Mouse (Mus musculus) forebrain, embryonic 12.5 days (tissue): ENCODE data around the gene Rps6ka2. TPM values are rescaled to one million over a fixed set of nuclear protein-coding genes. Genes with fewer than 3 reads are reported as not detected.

ENCODE experiments used
- ATAC-seq: fragments of 200-750 bp; cut with Nextera tagmentation; 2 replicates; pipeline ENCODE4 v1.8.0; 2017; ENCODE audit warnings: moderate TSS enrichment; ENCODE audit not compliant: low FRiP score
- H3K27ac ChIP-seq: fragments of 300-500 bp; sonication (generic); 2 replicates; pipeline ENCODE4 v1.5.1; 2016; ENCODE audit warnings: mild to moderate bottlenecking
- H3K27me3 ChIP-seq: fragments of 300-500 bp; sonication (generic); 2 replicates; pipeline ENCODE4 v1.6.1; 2016; ENCODE audit warnings: mild to moderate bottlenecking
- H3K36me3 ChIP-seq: fragments of 300-500 bp; sonication (generic); replicated peaks from 2 replicates; pipeline ENCODE4 v1.6.1; 2016; ENCODE audit warnings: mild to moderate bottlenecking
- H3K4me1 ChIP-seq: fragments of 300-500 bp; sonication (generic); 2 replicates; pipeline ENCODE4 v1.6.1; 2016
- H3K4me2 ChIP-seq: fragments of 300-500 bp; sonication (generic); 2 replicates; pipeline ENCODE4 v1.6.1; 2016; ENCODE audit warnings: mild to moderate bottlenecking, moderate library complexity
- H3K4me3 ChIP-seq: fragments of 300-500 bp; sonication (generic); replicated peaks from 2 replicates; pipeline ENCODE4 v1.5.1; 2016; ENCODE audit warnings: mild to moderate bottlenecking
- H3K9ac ChIP-seq: fragments of 300-500 bp; sonication (generic); 2 replicates; pipeline ENCODE4 v1.6.1; 2016; ENCODE audit warnings: mild to moderate bottlenecking
- H3K9me3 ChIP-seq: fragments of 300-500 bp; sonication (generic); 2 replicates; pipeline ENCODE4 v1.6.1; 2016
- WGBS: fragments of 180-500 bp; shearing (Covaris S2); methylation state at CpG from one replicate; pipeline ENCODE4 v1.1.7; 2016; 5-methylcytosine and 5-hydroxymethylcytosine counted together
- polyA plus RNA-seq: library from polyadenylated mRNA; unstranded; fragments of >200 nt; fragmentation: Nextera tagmentation; extraction: Ambion mirVana; gene quantifications from 2 replicates; pipeline ENCODE4 v1.2.1, GENCODE M21; 2016

The Rps6ka2 gene
- polyA plus RNA-seq, 1 experiment from 2014 or later: 23.6 TPM

DNA sequence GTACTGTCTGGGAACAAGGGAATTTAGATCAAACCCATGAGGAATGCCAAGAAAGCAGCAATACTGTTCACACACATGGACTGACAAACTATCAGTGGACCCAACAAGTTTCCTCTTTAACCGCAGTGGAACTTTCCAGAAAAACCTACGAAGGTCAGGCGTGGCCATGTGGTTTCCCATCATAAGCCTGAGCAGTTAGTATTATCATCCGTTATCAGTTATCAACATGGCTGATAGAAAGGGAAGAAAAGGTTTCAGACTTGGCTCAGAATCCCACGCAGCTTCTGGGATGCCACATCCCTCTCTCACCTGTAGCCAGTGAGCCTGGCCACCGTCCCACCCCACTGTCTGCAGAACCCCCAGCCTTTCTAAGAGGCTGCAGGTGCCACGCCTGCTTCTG is 23.4 kb upstream of the Rps6ka2 start:
- Histone ChIP-seq H3K9ac (no peak overlapping the region), H3K4me3 (no peak overlapping the region), H3K4me1 (0 out of 2 replicates have a peak, but pooled peaks cover 3% of the 10 kb centered on the region), H3K9me3 (no peaks in the 10 kb centered on the region), H3K36me3 (no peaks in the 10 kb centered on the region), H3K27ac (no peak overlapping the region), H3K4me2 (no peak overlapping the region), H3K27me3 (no peaks in the 10 kb centered on the region; the same call in 1 of the 2 replicates)
- no peak for ATAC-seq
- 94% methylated on average over 7 of the region's 7 CpGs for WGBS

- H3K9me3 ChIP-seq: no peaks in the 10 kb centered on the region
- ATAC-seq: no peak
- H3K36me3 ChIP-seq: no peaks in the 10 kb centered on the region
- H3K27me3 ChIP-seq: no peaks in the 10 kb centered on the region; the same call in 1 of the 2 replicates
- H3K27ac ChIP-seq: no peak overlapping the region
- H3K4me1 ChIP-seq: 0 out of 2 replicates have a peak, but pooled peaks cover 3% of the 10 kb centered on the region
- H3K4me3 ChIP-seq: no peak overlapping the region
- no peak overlapping the region for H3K4me2 ChIP-seq
- WGBS: 67% methylated on average over 12 of the region's 12 CpGs
- no peak overlapping the region for H3K9ac ChIP-seq
Observed at GRCm38 (mm10) chr17:7147920-7148321, 22.0 kb upstream of the Rps6ka2 start.

DNA sequence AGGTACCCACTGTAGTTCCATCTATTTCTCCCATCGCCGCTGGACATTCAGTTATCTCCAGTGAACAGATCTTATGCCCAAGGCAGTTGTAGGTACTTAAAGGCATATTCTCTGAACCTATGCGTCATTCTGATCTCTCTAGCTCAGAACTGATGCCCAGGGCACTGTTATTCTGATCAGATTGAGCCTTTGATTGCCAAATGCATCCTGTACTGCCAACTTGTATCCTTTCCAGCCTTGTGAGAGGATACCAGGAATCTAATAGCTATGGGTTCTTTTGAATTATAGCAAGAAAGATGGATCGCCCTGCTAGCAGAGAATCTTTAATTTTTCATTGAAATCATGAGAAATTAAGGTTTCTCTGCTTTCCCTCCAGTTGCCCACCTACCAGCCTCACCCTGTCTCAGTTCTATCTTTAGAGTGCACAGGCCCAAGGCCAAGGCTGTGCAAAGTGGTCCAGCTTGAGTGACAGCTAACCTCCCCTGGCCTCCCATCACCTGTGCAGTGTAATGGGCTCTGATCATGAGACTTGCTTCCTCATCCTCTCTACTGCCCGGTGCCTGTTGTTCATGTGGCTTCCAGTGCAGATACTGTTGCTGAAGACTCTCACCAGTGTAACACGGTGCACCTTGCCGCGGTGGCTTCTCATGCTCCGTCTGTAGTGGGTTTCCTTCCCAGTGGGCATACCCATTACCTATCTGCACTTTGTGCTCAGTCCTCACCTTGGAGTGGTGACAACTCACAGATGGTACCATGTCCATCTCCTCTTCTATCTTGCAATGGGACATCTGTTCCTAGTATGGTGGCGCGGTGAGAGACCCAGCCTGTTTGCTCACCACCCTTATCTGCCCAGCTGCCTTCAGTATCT is 20.4 kb upstream of the Rps6ka2 start:
- no peak overlapping the region for H3K4me2 ChIP-seq
- no peak overlapping the region for H3K27ac ChIP-seq
- H3K9ac ChIP-seq: no peak overlapping the region
- ATAC-seq: no peak
- H3K9me3 ChIP-seq: no peaks in the 10 kb centered on the region
- 0 out of 2 replicates have a peak, but pooled peaks cover 3% of the 10 kb centered on the region for H3K4me1 ChIP-seq
- no peaks in the 10 kb centered on the region for H3K36me3 ChIP-seq
- no peak overlapping the region for H3K4me3 ChIP-seq
- no peaks in the 10 kb centered on the region; the same call in 1 of the 2 replicates for H3K27me3 ChIP-seq
- 94% methylated on average over 11 of the region's 11 CpGs for WGBS

DNA sequence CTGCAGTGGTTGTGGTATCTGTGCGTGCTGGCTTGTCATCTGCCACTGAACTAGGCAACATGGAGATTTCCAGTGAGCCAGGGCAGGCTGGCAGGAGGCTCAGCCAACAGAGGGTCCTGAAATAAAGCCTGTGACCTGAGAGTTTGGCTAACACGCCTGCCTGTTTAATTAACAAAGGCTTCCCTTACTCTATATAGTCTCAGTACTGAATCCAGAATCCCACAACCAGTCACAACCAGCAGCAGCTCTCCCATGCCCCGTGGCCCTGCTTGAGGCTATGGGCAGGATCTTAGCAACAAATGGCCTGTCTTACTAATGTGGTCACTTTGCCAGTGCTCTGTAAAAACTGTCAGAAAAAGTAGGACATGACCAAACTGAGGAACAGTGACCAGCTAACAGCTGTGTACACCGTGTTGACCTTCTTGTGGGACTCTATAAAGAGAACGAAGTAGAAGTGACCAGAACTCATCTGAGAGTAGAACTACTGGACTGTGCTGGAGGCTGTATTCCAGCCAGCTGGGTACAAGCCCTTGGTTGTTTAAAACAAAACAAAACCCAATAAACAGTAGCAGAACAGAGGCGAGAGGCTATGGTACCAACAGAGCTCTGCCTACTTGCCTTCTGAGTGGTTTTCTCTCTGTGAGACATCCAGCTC is 18.3 kb upstream of the Rps6ka2 start:
- Histone ChIP-seq H3K9ac (peak overlapping the region; percentile 5; the same call in 1 of the 2 replicates), H3K4me2 (no peak overlapping the region), H3K9me3 (no peaks in the 10 kb centered on the region), H3K4me3 (no peak overlapping the region), H3K4me1 (peaks cover 3% of the 10 kb centered on the region; the same call in 1 of the 2 replicates), H3K36me3 (no peaks in the 10 kb centered on the region), H3K27me3 (no peaks in the 10 kb centered on the region), H3K27ac (no peak overlapping the region)
- 80% methylated on average over 6 of the region's 6 CpGs for WGBS
- no peak for ATAC-seq

- Histone ChIP-seq H3K9ac (no peak overlapping the region), H3K4me2 (no peak overlapping the region), H3K4me3 (no peak overlapping the region), H3K9me3 (no peaks in the 10 kb centered on the region), H3K36me3 (no peaks in the 10 kb centered on the region), H3K4me1 (peaks cover 7% of the 10 kb centered on the region; the same call in 1 of the 2 replicates), H3K27me3 (no peaks in the 10 kb centered on the region), H3K27ac (no peak overlapping the region)
- WGBS: 94% methylated on average over 7 of the region's 7 CpGs
- ATAC-seq: no peak
Observed at GRCm38 (mm10) chr17:7152662-7153061, 17.3 kb upstream of the Rps6ka2 start.

DNA sequence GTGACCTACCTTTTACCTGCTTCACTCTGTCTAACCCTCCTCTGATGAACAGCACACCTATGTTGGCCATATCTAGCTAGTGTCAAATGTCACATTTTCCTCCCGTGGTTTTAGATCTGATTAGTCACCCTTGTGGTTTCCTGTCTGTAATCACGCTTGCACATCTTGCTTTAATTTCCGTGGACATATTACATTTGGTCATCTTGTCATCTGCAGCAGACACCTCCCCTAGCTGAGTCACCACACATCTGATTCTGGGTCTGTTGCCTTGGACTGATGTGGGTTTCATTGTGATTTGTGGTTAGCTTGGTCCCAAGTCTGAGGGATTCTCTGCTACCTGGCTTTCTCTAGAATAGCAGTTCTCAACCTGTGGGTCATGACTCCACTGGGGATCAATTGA is 6.0 kb upstream of the Rps6ka2 start:
- Histone ChIP-seq H3K27me3 (no peaks in the 10 kb centered on the region), H3K4me1 (peaks cover 10% of the 10 kb centered on the region), H3K4me3 (no peak overlapping the region), H3K4me2 (no peak overlapping the region), H3K9me3 (no peaks in the 10 kb centered on the region), H3K36me3 (no peaks in the 10 kb centered on the region), H3K27ac (no peak overlapping the region), H3K9ac (no peak overlapping the region)
- 84% methylated on average over 3 of the region's 3 CpGs for WGBS
- ATAC-seq: no peak

GRCm38 (mm10) chr17:7165524-7165923 is 4.4 kb upstream of the Rps6ka2 start:
- no peak for ATAC-seq
- Histone ChIP-seq H3K27me3 (no peaks in the 10 kb centered on the region), H3K4me3 (no peak overlapping the region), H3K36me3 (no peaks in the 10 kb centered on the region), H3K9me3 (no peaks in the 10 kb centered on the region), H3K9ac (no peak overlapping the region), H3K4me2 (no peak overlapping the region), H3K4me1 (peaks cover 14% of the 10 kb centered on the region), H3K27ac (no peak overlapping the region)
- 94% methylated on average over 7 of the region's 7 CpGs for WGBS

- WGBS: 9% methylated on average over 15 of the region's 15 CpGs
- Histone ChIP-seq H3K4me1 (peaks cover 33% of the 10 kb centered on the region), H3K27ac (peak overlapping the region; percentile 93), H3K4me2 (peak overlapping the region; percentile 71), H3K4me3 (peak overlapping the region; percentile 84), H3K27me3 (no peaks in the 10 kb centered on the region), H3K9ac (peak overlapping the region; percentile 56), H3K36me3 (no peaks in the 10 kb centered on the region), H3K9me3 (no peaks in the 10 kb centered on the region)
- ATAC-seq: peak; percentile 62
Observed at GRCm38 (mm10) chr17:7168961-7169626, 821 bp upstream of the Rps6ka2 start.

GRCm38 (mm10) chr17:7170304-7171295 is 685 bp downstream of the Rps6ka2 start:
- Histone ChIP-seq H3K4me2 (peak overlapping the region; percentile 71), H3K36me3 (no peaks in the 10 kb centered on the region), H3K4me1 (peaks cover 33% of the 10 kb centered on the region), H3K4me3 (peak overlapping the region; percentile 84), H3K9me3 (no peaks in the 10 kb centered on the region), H3K9ac (peak overlapping the region; percentile 77), H3K27me3 (no peaks in the 10 kb centered on the region), H3K27ac (peak overlapping the region; percentile 80)
- ATAC-seq: peak; percentile 31; the same call in 1 of the 2 replicates
- WGBS: 2% methylated on average over 43 of the region's 43 CpGs

DNA sequence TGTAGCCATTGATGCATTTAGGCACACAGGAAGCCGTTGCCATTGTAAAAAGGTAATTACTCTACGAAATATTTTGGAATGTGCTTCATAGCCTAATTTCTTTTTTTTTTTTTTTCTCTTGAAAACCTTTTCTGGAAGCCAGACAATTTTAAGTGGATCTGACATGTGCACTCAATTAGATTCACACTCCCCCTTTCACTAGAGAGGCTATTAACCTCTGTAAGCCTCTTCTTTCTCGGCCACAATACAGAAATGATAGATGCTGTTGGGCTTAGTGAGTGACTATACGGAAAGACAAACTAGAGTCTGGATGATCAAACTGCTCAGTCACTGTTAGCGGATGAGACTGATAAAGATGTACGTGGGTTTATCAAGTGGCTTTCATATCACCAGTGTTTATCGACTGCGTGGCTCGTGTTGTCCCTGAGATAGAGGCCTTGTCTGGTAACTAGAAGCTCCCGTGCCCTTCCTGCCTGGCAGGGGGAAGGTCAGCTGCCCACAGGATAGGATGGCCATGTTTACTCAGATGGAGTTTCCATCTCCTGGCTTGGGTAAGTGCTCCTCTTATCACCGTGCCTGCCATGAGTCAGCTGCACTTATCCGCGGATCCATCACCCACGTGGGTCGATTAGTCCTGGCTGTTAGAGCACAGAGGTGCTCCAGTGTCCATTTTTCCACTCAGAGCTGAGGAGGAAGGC is 3.6 kb downstream of the Rps6ka2 start:
- Histone ChIP-seq H3K27me3 (no peaks in the 10 kb centered on the region), H3K9me3 (no peaks in the 10 kb centered on the region), H3K36me3 (no peaks in the 10 kb centered on the region), H3K9ac (no peak overlapping the region), H3K27ac (no peak overlapping the region), H3K4me3 (no peak overlapping the region), H3K4me2 (no peak overlapping the region), H3K4me1 (peaks cover 38% of the 10 kb centered on the region)
- 75% methylated on average over 15 of the region's 15 CpGs for WGBS
- ATAC-seq: no peak

DNA sequence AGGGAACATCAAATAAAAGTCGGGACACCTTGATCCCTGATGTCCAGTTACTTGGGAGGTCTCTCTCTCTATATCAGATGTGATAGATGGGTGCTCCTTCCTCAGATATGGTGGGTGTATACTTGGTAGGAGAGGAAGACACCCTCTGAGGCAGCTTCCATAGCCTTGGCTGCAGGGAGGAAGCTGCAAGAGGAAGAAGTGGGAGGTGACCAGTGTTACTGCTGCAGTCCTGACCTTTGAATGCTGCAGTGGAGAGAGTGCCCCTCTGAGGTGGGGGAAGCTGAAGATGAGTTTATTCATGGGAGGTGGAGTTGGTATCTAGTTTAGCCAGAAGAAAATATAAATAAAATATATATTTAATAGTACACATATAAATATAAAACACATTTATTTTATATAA is 5.4 kb downstream of the Rps6ka2 start:
- 96% methylated on average over 1 of the region's 1 CpGs for WGBS
- Histone ChIP-seq H3K36me3 (no peaks in the 10 kb centered on the region), H3K4me3 (no peak overlapping the region), H3K27me3 (no peaks in the 10 kb centered on the region), H3K4me1 (peaks cover 32% of the 10 kb centered on the region), H3K4me2 (no peak overlapping the region), H3K9ac (no peak overlapping the region), H3K27ac (no peak overlapping the region), H3K9me3 (no peaks in the 10 kb centered on the region)
- ATAC-seq: no peak
